Mouse (Mus musculus) erythroblast, adult 5-6 weeks (primary cell): ENCODE results near the gene Tmem28. TPM values are rescaled to one million over a fixed set of nuclear protein-coding genes. Genes with fewer than 3 reads are reported as not detected.

Experiments used
- ATAC-seq: replicated peaks from 2 replicates; pipeline ENCODE4 v1.8.0; 2016; ENCODE audit warnings: moderate number of reproducible peaks, mild to moderate bottlenecking, moderate TSS enrichment, inconsistent platforms; ENCODE audit not compliant: poor library complexity, low FRiP score, severe bottlenecking
- total RNA-seq, 2 experiments: library from RNA; stranded (forward) in 1 of 2; stranded (reverse) in 1 of 2; fragments of 150-400 nt in 1 of 2; fragments of 200-764, 138-1000 nt in 1 of 2; gene quantifications; 2 replicates each; pipeline versions ENCODE4 v1.2.3 to v1.2.4; 2015 to 2017; ENCODE audit warnings: low replicate concordance in 2 of 2

The Tmem28 gene
- total RNA-seq (2015; ENCODE audit: low replicate concordance) (not detected in 2 replicates), total RNA-seq (2017; ENCODE audit: low replicate concordance) (0.14 TPM in 1 of 2 replicates, not detected in the other)

DNA sequence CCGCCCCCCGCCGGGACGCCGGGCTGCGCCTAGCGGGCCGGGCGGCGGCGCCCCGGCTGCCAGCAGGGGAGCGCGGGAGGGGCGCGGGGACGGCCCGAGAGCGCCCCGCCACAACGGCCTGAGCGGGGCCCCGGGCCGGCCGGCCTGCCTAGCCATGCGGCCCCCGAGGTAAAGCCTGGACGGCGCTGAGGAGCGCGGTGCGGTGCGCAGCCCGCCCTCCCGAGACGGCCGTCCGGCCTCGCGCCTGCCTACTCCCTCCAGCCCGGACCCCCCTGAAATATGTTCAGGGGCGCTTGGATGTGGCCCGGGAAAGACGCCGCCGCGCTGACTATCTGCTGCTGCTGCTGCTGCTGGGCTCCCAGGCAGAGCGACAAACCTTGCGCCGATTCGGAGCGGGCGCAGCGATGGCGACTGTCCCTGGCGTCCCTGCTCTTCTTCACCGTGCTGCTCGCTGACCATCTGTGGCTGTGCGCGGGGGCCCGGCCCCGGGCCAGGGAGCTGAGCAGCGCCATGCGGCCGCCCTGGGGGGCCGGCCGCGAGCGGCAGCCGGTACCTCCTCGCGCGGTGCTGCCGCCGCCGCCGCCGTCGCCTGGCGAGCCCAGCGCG, at the start of gene Tmem28:
TSS of gene Tmem28 (plus strand) at position 232 of the 606 bp plus-strand sequence.
- ATAC-seq = no peak

DNA sequence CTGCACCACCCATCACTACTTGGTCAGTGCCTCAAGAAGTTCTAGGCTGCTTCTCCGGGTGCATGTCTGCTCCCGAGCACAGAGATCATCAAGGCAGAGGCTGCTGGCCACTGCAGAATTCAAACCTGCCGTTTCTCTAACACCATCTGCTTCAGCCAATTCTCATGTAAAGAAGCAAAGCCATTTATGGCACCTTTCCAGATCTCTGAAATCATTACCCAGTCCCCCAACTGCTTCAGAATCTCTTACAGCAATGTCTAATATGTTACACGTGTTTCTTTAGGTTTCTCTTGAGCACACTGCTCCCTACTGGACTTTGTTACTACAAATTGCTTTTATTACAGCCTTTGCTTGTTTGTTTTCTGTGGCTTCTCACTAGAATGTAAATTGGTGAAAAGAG, 40.5 kb upstream of the Tmem28 start:
- ATAC-seq = no peak

DNA sequence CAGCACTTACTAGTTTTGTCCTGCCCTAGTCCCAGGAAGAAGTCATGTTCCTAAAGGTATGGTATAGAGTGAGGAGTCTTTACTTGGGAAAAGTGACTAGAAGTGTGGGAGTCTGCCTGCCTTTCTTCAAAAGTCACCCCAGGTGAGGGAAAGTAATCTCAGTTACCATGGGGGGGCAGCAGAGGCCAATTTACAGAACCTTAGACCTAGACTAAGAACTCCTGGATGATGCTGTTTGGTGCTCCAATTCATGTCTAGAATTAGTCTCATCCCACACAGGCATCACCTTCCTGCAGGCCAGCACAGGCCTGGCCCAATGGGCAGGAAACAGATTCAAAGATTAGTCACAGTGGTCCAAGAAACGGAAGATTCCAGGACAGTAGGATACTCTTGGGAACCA, 12.4 kb upstream of the Tmem28 start:
- ATAC-seq = no peak

DNA sequence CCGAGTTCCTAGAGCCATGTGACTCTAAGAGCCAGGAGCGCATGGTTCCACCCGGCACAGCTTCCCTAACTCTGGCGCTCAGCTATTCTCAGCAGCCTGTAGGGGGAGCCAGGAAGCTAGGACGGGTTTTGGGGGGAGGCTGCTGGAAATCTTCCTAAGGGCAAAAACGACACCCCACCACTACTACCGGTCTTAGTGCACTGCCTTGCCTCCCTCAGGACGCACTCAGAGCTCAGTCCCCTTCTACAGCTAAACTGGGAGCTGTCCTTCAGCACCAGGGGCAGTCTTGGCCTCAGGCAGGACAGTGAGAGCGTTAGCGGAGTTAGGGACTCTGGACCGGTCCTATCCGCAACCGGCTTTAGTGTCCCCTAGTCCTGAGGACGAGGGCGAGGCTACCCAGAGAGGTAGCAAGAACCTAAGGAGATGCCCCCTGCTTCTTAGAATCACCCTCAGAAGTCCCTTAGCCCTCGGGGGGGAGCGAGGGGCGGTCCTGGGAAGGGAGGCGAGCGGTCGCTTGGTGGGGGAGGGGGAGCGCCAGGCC, 1.4 kb upstream of the Tmem28 start:
- no peak for ATAC-seq

DNA sequence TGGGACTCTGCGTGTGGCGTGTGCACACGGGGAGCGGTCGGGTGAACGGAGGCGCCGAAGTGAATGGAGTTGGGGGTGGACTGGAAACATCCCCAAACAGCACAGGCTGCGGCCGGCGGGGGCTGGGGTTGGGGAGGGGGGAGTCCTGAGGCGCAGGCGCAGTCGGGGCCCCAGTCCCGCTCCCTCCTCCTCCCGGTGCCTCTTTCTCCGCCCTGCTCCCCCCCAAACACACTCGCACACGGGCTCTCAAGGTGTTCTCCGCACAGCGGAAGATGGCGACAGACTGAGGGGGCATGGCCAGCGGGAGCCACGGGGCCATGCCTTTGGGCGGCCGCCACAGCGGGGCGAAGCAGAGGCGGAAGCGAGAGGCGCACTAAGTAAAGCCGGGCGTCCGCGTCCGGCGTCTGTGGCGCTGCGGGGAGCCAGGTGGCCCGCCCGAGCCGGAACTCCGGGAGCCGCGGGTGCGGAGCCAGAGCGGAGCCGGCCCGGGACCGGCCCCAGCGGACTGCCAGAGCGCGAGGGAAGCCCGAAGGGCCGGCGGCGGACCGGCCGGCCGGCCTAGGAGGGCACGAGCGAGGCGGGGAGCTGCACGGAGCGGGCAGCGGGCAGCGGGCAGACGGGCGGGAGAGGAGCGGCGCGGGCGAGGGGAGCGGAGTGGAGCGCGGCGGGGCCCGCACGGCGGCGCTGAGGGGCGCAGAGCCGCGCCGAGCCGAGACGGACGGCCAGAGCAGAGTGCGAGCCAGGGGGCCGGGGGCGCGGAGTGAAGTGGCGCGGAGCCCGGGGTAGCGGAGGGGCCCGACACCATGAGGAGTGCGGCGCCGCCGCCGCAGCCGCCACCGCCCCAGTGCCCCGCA, 658 bp upstream of the Tmem28 start:
- no peak for ATAC-seq

DNA sequence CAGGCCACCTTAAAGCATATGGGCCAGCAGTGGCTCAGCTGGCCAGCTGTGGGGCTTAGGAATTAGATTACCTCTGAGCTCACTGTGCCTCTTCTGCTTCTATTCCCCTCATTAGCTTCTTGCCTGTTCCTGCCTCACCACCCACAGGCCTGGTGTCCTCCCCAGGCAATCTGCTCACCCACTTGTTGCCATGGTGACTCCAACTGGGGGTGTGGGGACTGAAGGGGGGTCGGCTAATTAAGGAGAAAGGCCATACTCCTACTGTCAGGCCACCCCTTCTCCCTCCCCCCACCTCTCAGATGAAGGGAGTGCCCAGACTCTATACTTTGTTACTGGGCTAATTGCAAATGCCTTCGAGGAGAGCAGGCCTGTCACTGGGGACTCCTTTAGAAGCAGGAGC, 21.3 kb downstream of the Tmem28 start:
- no peak for ATAC-seq

DNA sequence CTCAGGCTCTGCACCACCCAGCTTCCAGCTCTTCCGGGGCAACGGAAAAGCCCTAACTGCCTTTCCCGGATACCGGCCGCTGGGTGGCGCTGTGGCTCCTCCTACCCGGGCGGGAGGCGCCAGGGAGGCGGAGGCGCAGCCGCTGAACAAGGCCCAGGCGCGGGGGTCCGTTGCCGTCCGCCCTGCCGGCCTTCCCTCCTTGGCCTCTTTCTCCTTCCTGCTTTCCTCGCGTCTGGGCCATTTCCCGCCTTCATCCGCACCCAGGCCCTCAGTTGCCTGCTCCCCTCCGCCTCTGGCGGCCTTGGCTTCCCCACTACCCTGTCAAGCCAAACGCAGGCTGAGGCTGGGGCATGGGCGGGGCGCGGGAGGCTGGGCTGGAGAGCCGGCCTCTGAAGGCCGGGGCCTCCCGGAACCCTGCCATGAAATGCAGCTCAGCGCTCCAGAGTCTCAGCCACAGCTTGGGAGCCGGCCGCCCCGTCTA, 32.5 kb downstream of the Tmem28 start:
- no peak for ATAC-seq

DNA sequence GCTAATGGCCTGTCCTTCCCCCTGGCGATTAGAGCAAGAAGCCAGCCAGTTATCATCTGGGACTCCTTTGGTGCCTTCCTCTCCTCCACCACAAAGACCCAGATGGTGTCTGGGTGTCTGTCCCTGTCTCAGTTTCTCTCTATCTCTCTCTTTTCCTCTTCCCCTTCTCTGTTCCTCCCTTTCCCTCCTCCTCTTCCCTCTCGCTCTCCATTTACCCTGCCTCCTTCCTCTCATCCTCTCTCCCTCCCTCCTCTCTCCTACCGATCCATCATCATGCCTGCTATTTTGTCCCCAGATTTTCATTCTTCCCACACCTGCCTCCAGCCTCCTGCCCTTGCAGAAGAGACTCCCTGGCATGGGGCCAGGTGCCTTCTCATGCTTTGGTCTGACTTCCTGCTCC, 33.0 kb downstream of the Tmem28 start:
- no peak for ATAC-seq

DNA sequence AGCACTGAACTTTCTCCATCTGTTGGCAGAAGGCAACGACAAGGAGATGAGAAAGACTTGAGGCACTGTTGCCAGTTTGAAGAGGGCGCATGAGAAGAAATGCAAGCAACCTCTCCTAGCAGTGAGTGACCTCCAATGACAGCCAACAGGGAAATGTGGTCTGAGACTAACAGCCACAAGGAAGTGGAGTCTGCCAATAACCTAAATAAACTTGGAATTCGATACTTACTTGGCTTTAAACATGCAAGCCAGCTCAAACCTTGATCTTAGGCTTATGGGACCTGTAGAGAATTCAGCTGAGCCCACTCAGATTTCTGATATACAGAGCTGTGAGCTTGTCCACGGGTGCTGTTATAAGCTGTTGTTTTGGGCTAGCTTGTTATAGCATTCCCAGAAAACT, 51.4 kb downstream of the Tmem28 start:
- ATAC-seq = no peak

DNA sequence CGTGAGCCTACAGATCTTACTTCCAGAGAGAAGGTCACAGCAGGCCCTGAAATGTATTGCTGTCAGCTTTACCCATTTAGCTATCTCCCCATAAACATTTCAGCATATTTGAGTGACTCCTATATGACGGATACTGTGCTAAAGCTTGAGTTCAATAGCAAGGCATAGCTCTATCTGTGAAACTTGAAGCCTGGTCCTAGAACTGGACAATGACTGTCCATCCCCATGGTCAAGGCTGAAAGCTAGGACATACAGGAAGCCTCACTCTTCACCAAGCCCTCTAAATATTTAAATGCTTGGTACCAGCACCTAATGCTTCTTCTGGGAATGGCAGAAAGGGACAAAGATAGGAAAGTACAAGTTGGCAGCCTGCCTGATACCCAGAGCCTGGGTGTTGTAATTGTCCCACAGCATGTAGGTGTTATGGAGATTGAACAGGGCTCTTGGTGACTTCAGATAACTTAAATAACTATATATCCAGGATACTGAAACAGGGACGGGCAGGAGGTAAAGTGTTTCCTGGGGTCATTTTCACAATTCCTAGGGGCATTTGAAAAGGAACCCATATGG, 51.9 kb downstream of the Tmem28 start:
- no peak for ATAC-seq

DNA sequence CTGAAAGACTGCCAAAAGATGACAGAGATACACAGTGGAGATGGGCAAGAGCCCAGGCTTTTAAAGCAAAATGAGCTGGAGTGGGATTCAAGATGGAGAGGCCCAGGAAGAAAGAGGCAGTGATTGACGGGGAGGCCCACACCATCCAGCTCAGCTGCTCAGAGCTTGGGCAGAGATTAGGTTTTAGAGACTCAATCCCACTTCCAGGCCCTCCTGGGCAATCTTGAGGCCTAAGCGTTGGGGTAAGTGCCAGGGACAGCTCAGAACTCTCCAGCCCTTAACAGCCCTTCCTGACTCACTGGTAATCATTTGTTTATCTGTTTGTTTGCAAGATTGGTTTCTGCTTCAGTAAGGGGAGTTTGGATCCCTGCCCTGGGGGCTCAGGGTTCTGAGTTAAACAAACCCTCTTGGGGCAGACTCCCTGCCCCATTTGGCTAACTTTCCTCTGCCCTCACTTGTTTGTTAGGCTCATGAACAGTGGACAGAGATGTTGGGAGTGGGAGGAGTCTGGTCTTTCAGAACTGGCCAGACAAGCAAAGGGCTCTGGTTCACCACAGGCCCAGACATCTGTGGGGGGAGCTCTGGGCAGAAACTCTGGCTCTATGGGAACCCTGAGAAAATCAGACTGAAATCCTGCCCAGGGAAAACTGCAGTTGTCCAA, 52.6 kb downstream of the Tmem28 start:
- no peak for ATAC-seq

DNA sequence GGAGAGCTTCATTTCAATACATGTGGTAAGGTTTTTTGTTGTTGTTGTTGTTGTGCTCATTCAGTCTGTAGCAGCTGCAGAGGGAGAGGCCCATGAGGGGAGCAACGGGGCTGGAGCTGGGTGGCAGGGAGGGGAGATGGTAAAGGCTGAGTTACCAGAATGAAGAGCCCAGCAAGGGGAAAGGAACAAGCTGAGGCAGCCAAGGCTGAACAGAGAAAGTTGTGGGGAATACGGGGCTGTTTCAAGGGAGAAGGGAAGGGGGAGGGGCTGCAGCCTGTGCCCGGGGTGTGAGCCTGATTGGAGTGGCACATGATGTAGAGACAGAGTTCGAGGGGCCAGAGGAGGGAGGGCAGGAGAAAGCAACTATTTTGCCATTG, 53.1 kb downstream of the Tmem28 start:
- ATAC-seq = no peak

DNA sequence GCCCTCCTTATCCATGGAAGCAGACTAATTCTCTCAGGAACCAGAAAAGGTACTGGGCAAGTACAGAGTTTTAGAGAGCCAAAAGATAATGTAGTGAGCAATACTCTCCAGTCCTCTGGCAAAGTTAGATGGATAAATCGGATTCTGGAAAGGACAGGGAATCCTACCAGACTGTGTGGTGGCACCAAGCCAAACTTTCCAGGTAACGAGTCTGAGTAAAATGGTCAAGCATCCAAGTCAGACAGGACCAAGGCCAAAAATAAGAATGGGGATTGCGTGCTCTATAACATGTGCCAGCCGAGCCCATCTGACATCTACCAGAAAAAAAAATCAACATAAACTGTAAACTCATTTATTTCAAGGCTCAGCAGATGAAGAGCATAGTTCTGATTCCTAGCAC, 56.0 kb downstream of the Tmem28 start:
- no peak for ATAC-seq

DNA sequence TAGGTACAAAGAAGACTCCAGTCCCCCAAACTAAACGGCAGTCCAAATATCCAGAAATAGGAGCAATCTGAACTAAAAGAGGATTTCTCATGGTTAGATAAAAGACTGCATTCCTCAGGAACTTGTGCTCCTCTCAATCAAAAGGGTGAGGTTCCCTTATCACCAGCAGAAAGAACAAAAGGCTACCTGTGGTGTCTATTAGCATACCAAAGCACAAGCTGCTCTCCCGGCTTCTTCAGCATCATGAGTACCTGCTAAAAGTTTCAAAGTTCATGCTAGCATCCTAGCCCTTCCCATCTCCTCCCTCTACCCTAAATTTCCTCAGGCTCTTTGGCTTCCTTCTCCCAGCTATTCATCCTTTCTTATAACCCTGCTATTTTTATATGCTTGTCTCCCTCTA, 62.6 kb downstream of the Tmem28 start:
- ATAC-seq = no peak

Other genes starting within 250 kb of the Tmem28 start
- gene Eda, start 154.6 kb downstream of the Tmem28 start, total RNA-seq (2015; ENCODE audit: low replicate concordance) = not detected in 2 replicates
- gene Eda, start 154.6 kb downstream of the Tmem28 start, total RNA-seq (2017; ENCODE audit: low replicate concordance) = 0.26 TPM in 1 of 2 replicates, not detected in the other